Mouse (Mus musculus): ENCODE measurements around the gene Ttc17. TPM values are rescaled to one million over a fixed set of nuclear protein-coding genes. Genes with fewer than 3 reads are reported as not detected.

Ttc17 gene
- polyA plus RNA-seq, 1 experiment from 2014 or later = 13.7 TPM

DNA sequence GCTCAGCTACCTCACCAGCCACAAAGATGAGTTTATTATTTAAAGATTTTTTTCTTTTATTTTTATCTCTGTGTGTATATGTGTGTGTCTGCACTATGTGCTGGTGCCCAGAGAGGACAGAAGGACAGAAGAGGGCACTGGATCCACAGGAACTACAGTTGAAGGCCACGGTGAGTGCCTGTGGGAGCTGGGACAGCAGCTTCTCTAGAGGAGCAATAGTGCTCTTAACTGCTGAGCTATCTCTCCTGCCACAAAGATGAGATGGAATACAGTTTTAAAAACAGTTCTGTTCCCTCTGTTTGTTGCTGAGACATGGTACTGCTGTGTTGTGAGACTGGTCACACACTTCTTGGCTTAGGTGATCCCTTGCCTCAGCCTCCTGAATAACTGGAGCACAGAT, 22.0 kb upstream of the Ttc17 start:
- Histone ChIP-seq H3K4me3 (replicated peaks; ENCODE audit: low read depth, low read length) (no peak overlapping the region), H3K27ac (no peak overlapping the region), H3K4me1 (replicated peaks; ENCODE audit: insufficient read depth, low read length) (no peaks in the 10 kb centered on the region), H3K9ac (ENCODE audit: low read depth, low read length) (no peak overlapping the region), H3K4me2 (ENCODE audit: low read length) (no peak overlapping the region), H3K36me3 (ENCODE audit: insufficient read depth, low read length) (peaks cover 17% of the 10 kb centered on the region), H3K27me3 (ENCODE audit: insufficient read depth, low read length) (no peaks in the 10 kb centered on the region), H3K9me3 (replicated peaks; ENCODE audit: low read length) (no peaks in the 10 kb centered on the region)
- TF ChIP-seq CTCF (IDR thresholded peaks at IDR 0.05; ENCODE audit: low read depth) = no peak
- no peak for DNase-seq (ENCODE audit: low spot score)
- no peak for ATAC-seq (replicated peaks; ENCODE audit: low FRiP score, low read depth)
- 91% methylated on average over 1 of the region's 1 CpGs for WGBS

DNA sequence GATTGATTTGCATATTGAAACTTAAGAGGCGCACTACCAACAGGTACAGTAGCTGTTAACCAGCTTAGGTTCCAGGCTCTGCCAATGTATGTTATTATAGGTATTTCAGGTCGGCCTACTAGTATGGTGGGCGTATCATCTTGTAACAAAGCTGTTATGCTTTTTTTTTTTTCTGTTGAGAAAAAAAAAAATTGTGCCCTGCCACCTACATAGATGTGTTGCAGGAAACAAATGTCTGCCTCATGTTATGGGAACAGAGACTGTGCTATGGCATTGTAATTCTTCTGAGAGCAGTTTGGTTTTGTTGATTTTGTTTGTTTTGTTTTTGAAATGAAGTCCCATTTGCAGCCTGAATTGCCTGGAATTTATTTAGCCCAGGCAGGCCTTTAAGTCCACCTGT, 952 bp upstream of the Ttc17 start:
- no peak overlapping the region for H3K27ac ChIP-seq
- peak overlapping the region; percentile 81 for H3K4me3 ChIP-seq (replicated peaks; ENCODE audit: low read depth, low read length)
- H3K4me1 ChIP-seq (replicated peaks; ENCODE audit: insufficient read depth, low read length) = peaks cover 7% of the 10 kb centered on the region; the same call in 1 of the 2 replicates
- WGBS = 16% methylated on average over 3 of the region's 3 CpGs
- no peak for TF ChIP-seq CTCF (IDR thresholded peaks at IDR 0.05; ENCODE audit: low read depth)
- no peaks in the 10 kb centered on the region for H3K27me3 ChIP-seq (ENCODE audit: insufficient read depth, low read length)
- peak overlapping the region; percentile 85 for H3K4me2 ChIP-seq (ENCODE audit: low read length)
- H3K9me3 ChIP-seq (replicated peaks; ENCODE audit: low read length) = no peaks in the 10 kb centered on the region
- H3K9ac ChIP-seq (ENCODE audit: low read depth, low read length) = peak overlapping the region; percentile 84
- DNase-seq (ENCODE audit: low spot score) (no peak), ATAC-seq (replicated peaks; ENCODE audit: low FRiP score, low read depth) (no peak)
- H3K36me3 ChIP-seq (ENCODE audit: insufficient read depth, low read length) = 0 out of 2 replicates have a peak, but pooled peaks cover 4% of the 10 kb centered on the region

DNA sequence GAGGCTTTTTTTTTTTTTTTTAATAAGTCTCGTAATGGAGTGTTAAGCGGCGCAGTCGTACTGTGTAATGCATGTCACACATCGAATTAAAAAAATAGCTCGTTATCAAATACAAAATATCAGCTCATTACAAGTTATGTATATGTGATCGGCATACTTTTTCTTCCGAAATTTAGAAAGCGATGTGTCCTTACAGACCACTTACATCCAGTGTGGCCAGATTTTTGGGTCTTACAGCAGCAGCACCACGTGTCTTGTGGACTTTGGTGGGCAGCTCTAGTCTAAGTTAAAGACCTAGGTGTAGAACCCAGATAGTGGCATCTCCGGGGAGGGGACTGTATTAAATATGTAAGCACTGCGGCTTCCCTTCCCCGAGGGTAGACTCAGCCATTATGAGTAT, 532 bp upstream of the Ttc17 start:
- H3K27ac ChIP-seq = peak overlapping the region; percentile 85
- H3K4me3 ChIP-seq (replicated peaks; ENCODE audit: low read depth, low read length) = peak overlapping the region; percentile 81
- DNase-seq (ENCODE audit: low spot score) (no peak), ATAC-seq (replicated peaks; ENCODE audit: low FRiP score, low read depth) (no peak)
- 0 out of 2 replicates have a peak, but pooled peaks cover 4% of the 10 kb centered on the region for H3K36me3 ChIP-seq (ENCODE audit: insufficient read depth, low read length)
- H3K9ac ChIP-seq (ENCODE audit: low read depth, low read length) = peak overlapping the region; percentile 84
- no peaks in the 10 kb centered on the region for H3K27me3 ChIP-seq (ENCODE audit: insufficient read depth, low read length)
- no peak for TF ChIP-seq CTCF (IDR thresholded peaks at IDR 0.05; ENCODE audit: low read depth)
- H3K4me2 ChIP-seq (ENCODE audit: low read length) = peak overlapping the region; percentile 85
- H3K9me3 ChIP-seq (replicated peaks; ENCODE audit: low read length) = no peaks in the 10 kb centered on the region
- WGBS = 2% methylated on average over 13 of the region's 13 CpGs
- peaks cover 7% of the 10 kb centered on the region; the same call in 1 of the 2 replicates for H3K4me1 ChIP-seq (replicated peaks; ENCODE audit: insufficient read depth, low read length)

DNA sequence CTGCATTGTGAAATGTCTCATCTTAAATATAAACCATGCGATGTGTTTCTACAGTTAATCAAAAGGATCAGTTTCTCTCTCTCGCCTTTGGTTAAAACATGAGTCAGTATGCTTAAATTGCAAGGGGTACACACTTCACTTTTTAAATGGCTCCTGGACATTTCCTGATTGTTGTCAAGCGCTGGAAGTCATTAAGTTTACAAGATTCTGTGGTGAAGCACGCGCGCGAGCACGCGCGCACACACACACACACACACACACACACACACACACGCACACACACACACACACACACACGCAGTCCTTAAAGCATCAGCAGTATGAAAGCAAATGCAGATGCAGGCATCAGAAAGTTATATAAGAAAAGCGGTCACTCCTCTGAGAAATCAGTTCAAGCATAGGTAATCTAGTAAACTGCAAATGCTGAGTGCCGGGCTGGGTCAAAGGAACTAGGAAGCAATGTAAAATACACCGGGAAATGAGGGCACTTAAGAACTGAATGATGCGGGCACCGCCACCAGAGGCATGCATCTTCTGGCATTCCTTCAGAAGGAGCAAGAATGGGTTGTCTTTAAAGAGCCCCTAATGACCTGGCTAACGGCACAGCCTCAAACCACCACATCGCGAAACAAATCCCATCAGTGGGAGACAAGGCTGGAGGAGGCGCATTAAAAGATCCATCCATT, 949 bp downstream of the Ttc17 start:
- Histone ChIP-seq H3K4me3 (replicated peaks; ENCODE audit: low read depth, low read length) (peak overlapping the region; percentile 81), H3K9ac (ENCODE audit: low read depth, low read length) (peak overlapping the region; percentile 84), H3K27me3 (ENCODE audit: insufficient read depth, low read length) (no peaks in the 10 kb centered on the region), H3K9me3 (replicated peaks; ENCODE audit: low read length) (no peaks in the 10 kb centered on the region), H3K36me3 (ENCODE audit: insufficient read depth, low read length) (no peaks in the 10 kb centered on the region), H3K4me2 (ENCODE audit: low read length) (peak overlapping the region; percentile 85), H3K27ac (peak overlapping the region; percentile 85), H3K4me1 (replicated peaks; ENCODE audit: insufficient read depth, low read length) (peaks cover 7% of the 10 kb centered on the region; the same call in 1 of the 2 replicates)
- ATAC-seq (replicated peaks; ENCODE audit: low FRiP score, low read depth) (no peak; the same call in 1 of the 2 replicates), DNase-seq (ENCODE audit: low spot score) (peak; percentile 53)
- TF ChIP-seq CTCF (IDR thresholded peaks at IDR 0.05; ENCODE audit: low read depth) = no peak
- WGBS = 4% methylated on average over 21 of the region's 21 CpGs

DNA sequence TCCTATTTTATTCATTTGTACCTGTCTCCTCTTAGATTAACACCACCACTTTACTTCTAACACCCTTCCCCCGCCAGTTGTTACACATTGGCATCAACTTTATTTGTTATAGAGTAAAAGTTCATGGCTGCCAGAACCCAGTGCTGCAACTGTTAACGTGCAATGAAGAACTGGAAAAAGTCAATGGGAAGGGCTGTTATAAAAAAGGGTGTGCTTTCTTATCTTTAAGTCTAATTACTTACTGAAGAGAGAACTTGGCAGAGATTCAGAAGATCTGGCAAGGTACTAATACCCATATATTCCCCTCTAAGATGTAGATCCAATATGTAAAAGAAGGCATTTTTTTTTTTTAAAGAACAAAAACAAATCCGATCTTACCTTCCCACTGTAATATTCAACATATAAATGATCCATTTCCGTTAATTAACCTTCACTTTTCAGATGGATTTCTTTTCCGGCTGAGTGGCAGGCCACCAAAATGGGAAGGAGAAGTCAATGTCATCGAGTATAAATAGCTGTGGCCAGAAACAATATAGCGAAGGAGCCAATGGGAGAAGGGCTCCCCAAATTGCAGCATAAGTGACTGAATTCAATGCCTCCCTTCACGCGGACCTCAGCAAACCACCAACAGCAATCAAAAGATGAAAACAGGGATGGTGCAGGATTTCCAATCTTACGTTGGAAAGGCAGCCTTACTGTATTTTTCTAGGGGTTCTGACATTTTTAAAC, 1.8 kb downstream of the Ttc17 start:
- 72% methylated on average over 10 of the region's 10 CpGs for WGBS
- DNase-seq (ENCODE audit: low spot score) = no peak

DNA sequence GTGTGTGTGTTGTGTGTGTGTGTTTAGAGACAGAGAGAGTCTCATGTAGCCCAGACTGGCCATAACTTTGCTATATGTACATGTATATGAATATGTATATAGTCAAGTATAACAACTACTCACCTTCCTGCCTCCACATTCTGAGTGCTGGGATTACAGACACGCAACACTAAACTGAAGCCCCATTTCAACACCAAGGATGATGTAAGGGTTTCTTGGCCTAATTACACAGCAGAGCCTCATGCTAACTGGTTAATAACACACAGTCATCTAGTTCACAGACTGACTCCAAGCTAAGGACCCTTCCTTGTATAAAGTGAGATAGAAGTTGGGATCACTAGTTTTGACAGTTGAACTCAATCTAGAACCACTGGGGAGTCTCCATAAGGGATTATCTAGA, 3.9 kb downstream of the Ttc17 start:
- no peaks in the 10 kb centered on the region for H3K9me3 ChIP-seq (replicated peaks; ENCODE audit: low read length)
- DNase-seq (ENCODE audit: low spot score) (no peak), ATAC-seq (replicated peaks; ENCODE audit: low FRiP score, low read depth) (no peak)
- peaks cover 3% of the 10 kb centered on the region; the same call in 1 of the 2 replicates for H3K4me1 ChIP-seq (replicated peaks; ENCODE audit: insufficient read depth, low read length)
- no peak for TF ChIP-seq CTCF (IDR thresholded peaks at IDR 0.05; ENCODE audit: low read depth)
- no peak overlapping the region for H3K4me3 ChIP-seq (replicated peaks; ENCODE audit: low read depth, low read length)
- no peak overlapping the region for H3K27ac ChIP-seq
- H3K36me3 ChIP-seq (ENCODE audit: insufficient read depth, low read length) = no peaks in the 10 kb centered on the region
- H3K4me2 ChIP-seq (ENCODE audit: low read length) = no peak overlapping the region
- no peaks in the 10 kb centered on the region for H3K27me3 ChIP-seq (ENCODE audit: insufficient read depth, low read length)
- 90% methylated on average over 1 of the region's 1 CpGs for WGBS
- H3K9ac ChIP-seq (ENCODE audit: low read depth, low read length) = no peak overlapping the region

More for the DNA sequence above, 1.8 kb downstream of the Ttc17 start:
- Histone ChIP-seq H3K27me3 (ENCODE audit: insufficient read depth, low read length) (no peaks in the 10 kb centered on the region), H3K4me1 (replicated peaks; ENCODE audit: insufficient read depth, low read length) (peaks cover 7% of the 10 kb centered on the region; the same call in 1 of the 2 replicates), H3K9ac (ENCODE audit: low read depth, low read length) (no peak overlapping the region), H3K4me2 (ENCODE audit: low read length) (0 out of 2 replicates have a peak overlapping the region, but pooled peaks have one; percentile 85), H3K36me3 (ENCODE audit: insufficient read depth, low read length) (no peaks in the 10 kb centered on the region), H3K27ac (no peak overlapping the region), H3K9me3 (replicated peaks; ENCODE audit: low read length) (no peaks in the 10 kb centered on the region), H3K4me3 (replicated peaks; ENCODE audit: low read depth, low read length) (no peak overlapping the region)
- no peak for ATAC-seq (replicated peaks; ENCODE audit: low FRiP score, low read depth)
- no peak for TF ChIP-seq CTCF (IDR thresholded peaks at IDR 0.05; ENCODE audit: low read depth)
